Mouse (Mus musculus): ENCODE measurements around the gene Gja3.
"Not testable (repeated sequence)": the region's sequence is repeated elsewhere in the genome, so short reads cannot be mapped to it uniquely, and the experiment has no call there.

Gene Gja3

DNA sequence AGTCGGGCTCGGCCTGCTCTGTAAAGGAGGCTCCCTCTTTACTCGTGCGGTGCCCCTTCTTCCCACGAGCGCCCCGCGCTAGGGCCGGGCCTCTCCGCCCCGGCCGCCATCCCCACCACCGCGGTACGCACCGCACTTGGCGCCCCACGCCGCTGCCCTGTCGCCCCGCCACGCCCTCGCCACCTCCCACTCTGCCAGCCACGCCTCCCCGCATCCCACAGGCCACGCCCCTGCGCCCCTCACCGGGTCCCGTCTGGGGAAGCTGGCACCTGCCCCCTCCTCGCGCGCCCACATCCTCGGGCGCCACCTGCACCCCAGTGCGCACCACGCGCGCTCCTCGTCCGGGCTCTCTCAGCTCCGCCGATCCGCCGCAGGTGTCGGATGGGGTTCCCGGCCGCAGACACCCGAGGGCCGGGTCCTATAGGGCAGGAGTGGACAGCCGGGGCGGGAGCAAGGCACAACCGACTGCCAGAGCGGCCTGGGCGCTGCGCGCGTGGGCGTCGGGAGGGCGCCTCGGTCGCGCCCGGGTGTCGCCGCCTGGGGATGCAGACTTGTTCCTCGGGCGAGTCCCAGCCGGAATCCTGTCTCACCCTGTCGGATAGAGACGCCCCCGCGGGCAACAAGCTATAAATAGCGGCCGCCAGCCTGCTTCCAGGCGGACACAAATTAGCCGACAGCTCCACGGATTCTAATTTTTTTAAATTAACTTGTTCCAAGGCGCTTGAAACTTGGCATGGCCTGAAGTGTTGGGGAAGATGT lies at the start of gene Gja3:
TSS of gene Gja3 (minus strand) at position 538 of the 759 bp plus-strand sequence.
- no peak for DNase-seq (ENCODE audit: low spot score in 2 of 2)

GRCm38 (mm10) chr14:57107091-57107490 lies 49.2 kb upstream of the Gja3 start:
- no peak for DNase-seq (ENCODE audit: low spot score in 2 of 2)

DNA sequence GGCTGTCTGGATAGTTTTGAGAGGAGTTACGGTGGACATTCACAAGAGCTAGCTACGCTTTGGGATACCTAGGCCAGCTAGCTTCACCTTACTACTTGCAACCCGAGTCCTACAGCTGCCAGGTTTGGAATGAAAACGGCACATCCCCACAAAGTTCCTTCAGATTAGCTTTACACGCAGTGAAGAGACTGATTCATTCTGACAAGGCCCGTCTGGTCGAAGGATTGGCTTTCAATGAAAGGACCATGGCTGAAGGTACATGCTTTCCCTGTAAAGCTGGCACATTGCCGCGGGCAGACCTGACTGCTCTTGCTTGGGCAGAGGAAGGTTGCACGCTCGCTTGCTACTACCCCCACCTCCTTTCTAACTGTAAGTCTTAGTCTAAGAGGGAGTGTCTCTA lies 47.8 kb upstream of the Gja3 start:
- no peak for DNase-seq (ENCODE audit: low spot score in 2 of 2)

GRCm38 (mm10) chr14:57105111-57105510 lies 47.2 kb upstream of the Gja3 start:
- no peak for DNase-seq (ENCODE audit: low spot score in 2 of 2)

DNA sequence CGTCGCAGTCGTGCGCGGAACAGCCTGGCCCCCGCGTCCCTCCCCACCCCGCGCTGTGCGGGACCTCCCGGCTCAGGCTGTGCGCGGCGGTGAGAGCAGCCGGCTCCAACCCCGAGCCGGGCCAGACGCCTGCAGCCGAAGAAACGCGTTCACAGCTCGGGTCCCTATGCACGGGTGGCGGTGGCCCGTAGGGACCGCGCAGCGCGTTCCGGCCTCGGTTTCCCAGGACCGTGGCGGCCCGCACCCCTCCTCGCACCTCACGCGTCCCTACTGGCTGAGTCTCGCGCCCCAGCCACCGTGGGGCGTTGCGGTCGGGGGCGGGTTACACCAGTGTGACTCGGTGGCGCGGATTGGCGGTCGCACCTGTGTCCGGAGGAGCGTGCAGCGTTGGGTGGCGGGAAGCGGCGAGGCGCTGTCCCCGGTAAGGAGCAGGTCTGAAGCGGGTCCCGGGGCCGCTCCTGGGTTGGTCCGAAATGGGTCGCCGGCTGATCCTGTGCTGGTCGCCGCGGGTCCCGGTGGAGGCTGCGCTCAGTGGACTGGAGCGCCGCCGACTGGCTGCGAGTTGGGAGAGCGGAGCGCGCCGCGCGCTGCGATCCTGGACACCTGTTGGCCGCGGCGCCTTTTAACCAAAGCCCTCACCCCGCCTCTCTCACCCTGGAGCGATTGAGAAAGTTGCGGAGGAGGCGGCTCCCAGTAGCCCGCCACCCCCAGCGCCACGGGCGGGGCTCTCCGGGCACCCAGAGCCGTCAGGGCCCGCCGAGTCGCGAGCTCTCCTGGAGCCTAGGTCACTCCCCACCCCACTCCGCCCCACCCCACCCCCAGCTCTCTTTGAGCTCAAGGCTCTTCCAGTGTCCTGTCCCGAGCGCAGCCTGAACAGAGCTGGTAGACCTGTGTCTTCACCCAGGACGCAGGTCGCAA lies 46.5 kb upstream of the Gja3 start, which contains the start of gene Gjb2:
TSS of gene Gjb2 (minus strand) at position 597 of the 918 bp plus-strand sequence.
- DNase-seq (ENCODE audit: low spot score in 2 of 2) = peak in 1 of 2 experiments; percentile 66

DNA sequence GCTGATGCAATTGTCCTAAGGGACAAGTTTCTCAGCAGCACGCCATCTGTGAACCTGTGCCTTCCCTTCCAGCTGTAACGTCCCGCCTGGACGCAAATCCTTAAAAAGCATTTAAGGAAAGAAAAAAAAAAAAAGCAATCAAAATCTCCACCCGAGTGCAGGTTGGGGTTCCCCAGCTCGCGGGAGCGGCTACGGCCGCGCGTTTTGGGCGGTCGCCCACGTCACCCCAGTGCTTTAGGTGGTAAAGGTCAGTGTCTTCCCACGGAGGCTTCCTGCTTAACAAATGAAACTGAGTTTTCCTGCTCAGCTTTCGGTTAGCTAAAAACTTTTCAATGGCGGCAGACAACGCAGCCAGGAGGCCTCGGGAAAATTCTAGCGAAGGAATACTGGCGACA lies 45.8 kb upstream of the Gja3 start:
- DNase-seq (ENCODE audit: low spot score in 2 of 2) = no peak

DNA sequence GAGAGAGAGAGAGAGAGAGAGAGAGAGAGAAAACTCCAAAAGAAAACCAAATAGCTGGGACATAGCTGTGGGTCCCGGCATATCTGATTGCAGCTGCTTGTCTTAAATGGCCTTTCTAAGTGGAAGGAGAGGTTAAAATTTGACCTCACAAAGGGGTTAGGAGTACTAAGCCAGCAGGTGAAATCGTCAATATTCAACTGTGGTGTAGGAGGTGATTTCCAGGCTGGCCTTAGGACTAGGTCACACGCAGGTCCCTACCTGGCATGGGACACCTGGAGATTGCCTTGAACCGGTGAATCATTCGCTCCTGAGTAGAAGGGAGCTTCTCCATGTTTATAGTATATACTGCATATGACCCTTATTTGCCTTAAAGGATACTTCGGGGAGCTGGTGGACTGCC lies 45.2 kb upstream of the Gja3 start:
- DNase-seq (ENCODE audit: low spot score in 2 of 2) = no peak

- no peak for DNase-seq (ENCODE audit: low spot score in 2 of 2)
Measured at GRCm38 (mm10) chr14:57101623-57102022, 43.7 kb upstream of the Gja3 start.

GRCm38 (mm10) chr14:57095855-57096254 lies 38.0 kb upstream of the Gja3 start:
- no peak for DNase-seq (ENCODE audit: low spot score in 2 of 2)

- no peak for DNase-seq (ENCODE audit: low spot score in 2 of 2)
Measured at GRCm38 (mm10) chr14:57093029-57093428, 35.1 kb upstream of the Gja3 start.

DNA sequence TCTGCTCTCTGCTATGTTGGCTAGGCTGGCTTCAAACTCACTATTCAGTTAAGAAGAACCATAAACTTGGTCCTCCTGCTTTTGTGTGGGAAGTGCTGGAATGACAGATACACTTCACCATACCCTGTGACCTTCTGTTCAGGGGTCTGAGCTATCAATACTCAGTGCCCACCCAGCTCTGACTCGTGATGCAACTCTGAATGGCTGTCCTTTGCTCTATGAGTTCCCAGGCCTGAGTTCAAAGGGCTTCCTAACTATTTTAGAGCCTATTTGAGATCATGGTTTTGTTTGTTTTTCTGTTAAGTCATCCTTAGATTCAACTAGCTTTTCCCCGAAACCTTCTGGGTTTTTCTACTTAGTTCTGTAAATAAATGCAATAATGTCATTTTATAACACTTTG lies 32.1 kb upstream of the Gja3 start:
- no peak for DNase-seq (ENCODE audit: low spot score in 2 of 2)

- DNase-seq (ENCODE audit: low spot score in 2 of 2) = no peak
Measured at GRCm38 (mm10) chr14:57089107-57089506, 31.2 kb upstream of the Gja3 start.

DNA sequence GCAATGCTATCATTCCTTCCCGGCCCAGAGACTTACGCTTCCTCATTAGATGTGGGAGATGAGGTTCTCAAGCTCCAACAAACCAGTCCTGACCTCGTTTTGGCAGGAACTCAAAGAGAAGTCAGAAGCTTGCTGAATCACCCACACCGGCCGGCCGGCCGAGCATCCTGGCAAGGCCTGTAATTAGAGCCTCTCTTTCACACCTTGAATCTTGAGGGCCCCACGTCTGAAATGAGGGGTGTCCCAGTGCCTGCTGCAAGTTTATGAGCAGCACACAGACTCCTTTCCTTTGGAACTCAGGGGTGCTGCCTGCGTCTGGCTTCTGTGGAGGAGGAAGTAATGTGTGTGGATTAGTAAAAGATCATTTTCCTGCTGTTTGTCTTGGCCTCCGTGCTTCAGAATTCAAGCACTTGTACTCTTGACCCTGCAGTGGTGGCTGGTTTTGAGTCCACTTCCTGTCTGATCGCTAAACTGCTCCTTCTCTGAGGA lies 26.3 kb upstream of the Gja3 start:
- DNase-seq (ENCODE audit: low spot score in 2 of 2) = no peak

DNA sequence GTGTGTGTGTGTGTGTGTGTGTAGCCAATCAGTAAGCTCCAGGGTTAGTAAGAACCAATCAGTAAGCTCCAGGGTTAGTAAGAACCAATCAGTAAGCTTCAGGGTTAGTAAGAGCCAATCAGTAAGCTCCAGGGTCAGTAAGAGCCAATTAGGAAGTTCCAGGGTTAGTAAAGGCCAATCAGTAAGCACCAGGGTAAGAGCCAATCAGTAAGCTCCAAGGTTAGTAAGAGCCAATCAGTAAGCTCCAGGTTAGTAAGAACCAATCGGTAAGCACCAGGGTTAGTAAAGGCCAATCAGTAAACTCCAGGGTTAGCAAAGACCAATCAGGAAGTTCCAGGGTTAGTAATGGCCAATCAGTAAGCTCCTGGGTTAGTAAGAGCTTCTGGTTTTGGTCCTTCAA lies 25.0 kb upstream of the Gja3 start:
- DNase-seq (ENCODE audit: low spot score in 2 of 2) = no peak

DNA sequence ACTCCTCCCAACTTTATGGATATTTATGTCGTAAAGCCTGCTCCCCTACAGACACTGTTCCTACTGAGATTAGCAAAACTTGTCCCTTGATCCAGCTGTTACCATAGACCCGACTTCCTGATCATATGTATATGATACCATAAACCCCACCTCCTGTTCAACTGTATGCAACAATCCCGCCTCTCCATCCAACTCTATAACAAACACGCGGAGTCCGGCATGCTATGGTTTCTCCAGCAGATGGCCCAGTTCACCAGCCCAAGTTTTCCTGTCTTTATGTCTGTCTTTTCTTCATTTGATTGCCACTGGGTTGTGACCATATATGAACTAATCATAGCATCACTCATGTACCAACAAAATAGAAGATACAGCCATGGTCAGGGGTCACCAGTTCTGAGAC lies 17.6 kb upstream of the Gja3 start:
- no peak for DNase-seq (ENCODE audit: low spot score in 2 of 2)

- DNase-seq (ENCODE audit: low spot score in 2 of 2) = not testable (repeated sequence)
Measured at GRCm38 (mm10) chr14:57069906-57070305, 12.0 kb upstream of the Gja3 start.

- no peak for DNase-seq (ENCODE audit: low spot score in 2 of 2)
Measured at GRCm38 (mm10) chr14:57066053-57066452, 8.2 kb upstream of the Gja3 start.

GRCm38 (mm10) chr14:57060052-57060451 lies 2.2 kb upstream of the Gja3 start:
- DNase-seq (ENCODE audit: low spot score in 2 of 2) = peak; percentile 31 to 61

GRCm38 (mm10) chr14:57057204-57057562 lies 717 bp downstream of the Gja3 start:
- no peak for DNase-seq (ENCODE audit: low spot score in 2 of 2)

GRCm38 (mm10) chr14:57052713-57053112 lies 5.2 kb downstream of the Gja3 start:
- DNase-seq (ENCODE audit: low spot score in 2 of 2) = no peak

- no peak for DNase-seq (ENCODE audit: low spot score in 2 of 2)
Measured at GRCm38 (mm10) chr14:57043863-57044262, 14.0 kb downstream of the Gja3 start.

- DNase-seq (ENCODE audit: low spot score in 2 of 2) = no peak
Measured at GRCm38 (mm10) chr14:57041439-57041838, 16.5 kb downstream of the Gja3 start.
